Mouse (Mus musculus) midbrain, embryonic 12.5 days (tissue): Measurements from ENCODE around the gene 5730480H06Rik. TPM values are rescaled to one million over a fixed set of nuclear protein-coding genes. Genes with fewer than 3 reads are reported as not detected.

Experiments
- ATAC-seq: fragments of 200-750 bp; cut with Nextera tagmentation; 2 replicates; pipeline ENCODE4 v1.8.0; 2017; ENCODE audit warnings: low read depth, moderate TSS enrichment, moderate library complexity; ENCODE audit not compliant: low FRiP score
- H3K27ac ChIP-seq: fragments of 300-500 bp; sonication (generic); replicated peaks from 2 replicates; pipeline ENCODE4 v1.5.1; 2016; ENCODE audit warnings: mild to moderate bottlenecking
- H3K27me3 ChIP-seq: fragments of 300-500 bp; sonication (generic); 2 replicates; pipeline ENCODE4 v1.6.1; 2016; ENCODE audit warnings: mild to moderate bottlenecking
- H3K36me3 ChIP-seq: fragments of 300-500 bp; sonication (generic); 2 replicates; pipeline ENCODE4 v1.6.1; 2016
- H3K4me1 ChIP-seq: fragments of 300-500 bp; sonication (generic); 2 replicates; pipeline ENCODE4 v1.6.1; 2016
- H3K4me2 ChIP-seq: fragments of 300-500 bp; sonication (generic); replicated peaks from 2 replicates; pipeline ENCODE4 v1.6.1; 2016; ENCODE audit warnings: mild to moderate bottlenecking, moderate library complexity
- H3K4me3 ChIP-seq: fragments of 300-500 bp; sonication (generic); 2 replicates; pipeline ENCODE4 v1.5.1; 2016; ENCODE audit warnings: mild to moderate bottlenecking
- H3K9ac ChIP-seq: fragments of 300-500 bp; sonication (generic); replicated peaks from 2 replicates; pipeline ENCODE4 v1.6.1; 2016; ENCODE audit warnings: mild to moderate bottlenecking, moderate library complexity
- H3K9me3 ChIP-seq: fragments of 300-500 bp; sonication (generic); 2 replicates; pipeline ENCODE4 v1.6.1; 2016; ENCODE audit warnings: mild to moderate bottlenecking
- WGBS: fragments of 180-500 bp; shearing (Covaris S2); methylation state at CpG from one replicate; pipeline ENCODE4 v1.1.7; 2016; 5-methylcytosine and 5-hydroxymethylcytosine counted together
- polyA plus RNA-seq: library from polyadenylated mRNA; unstranded; fragments of >200 nt; fragmentation: Nextera tagmentation; extraction: Ambion mirVana; gene quantifications from 2 replicates; pipeline ENCODE4 v1.2.1, GENCODE M21; 2016

The 5730480H06Rik gene
- 25.4 and 27.6 TPM in 2 replicates for polyA plus RNA-seq

DNA sequence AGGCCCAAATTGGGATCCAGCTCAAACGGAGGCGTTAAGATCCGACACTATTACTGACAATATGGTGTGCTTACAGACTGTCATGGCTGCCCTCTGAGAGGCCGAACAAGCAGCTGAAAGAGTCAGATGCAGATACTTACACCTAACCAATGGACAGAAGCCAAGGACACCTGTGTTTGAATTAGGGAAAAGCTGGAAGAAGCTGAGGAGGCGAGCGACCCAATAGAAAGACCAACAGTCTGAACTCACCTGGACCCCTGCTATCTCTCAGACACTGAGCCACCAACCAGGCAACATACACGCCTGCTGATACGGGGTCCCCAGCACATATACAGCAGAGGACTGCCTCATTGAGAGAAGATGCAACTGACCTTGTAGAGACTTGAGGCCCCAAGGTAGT is at the start of gene 5730480H06Rik:
5730480H06Rik (plus strand) TSS at position 301 of the 400 bp plus-strand sequence.
- WGBS = 95% methylated on average over 8 of the region's 8 CpGs
- no peak for ATAC-seq
- no peak within 1 kb of the TSS for H3K4me3 ChIP-seq

DNA sequence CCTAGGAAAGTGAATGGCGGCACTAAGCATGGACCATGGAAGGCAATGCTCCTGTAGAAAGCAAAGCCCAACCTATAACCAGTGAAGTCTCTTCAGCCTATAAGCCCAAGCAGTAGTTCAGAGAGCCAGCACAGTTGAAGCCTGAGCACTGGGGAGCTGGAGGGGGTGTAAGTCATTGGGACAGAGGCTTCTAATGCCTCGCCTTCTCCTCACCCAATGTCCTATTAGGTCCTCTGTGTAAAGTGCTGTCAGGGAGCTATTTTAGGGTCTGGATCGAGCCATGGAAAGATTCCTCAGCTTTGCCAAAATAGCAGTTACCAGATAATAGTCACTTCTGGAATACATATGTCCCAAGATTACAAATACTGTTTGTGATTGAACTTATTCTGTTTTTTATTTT is 26.6 kb upstream of the 5730480H06Rik start:
- H3K9ac ChIP-seq = no peak overlapping the region
- H3K27ac ChIP-seq = no peak overlapping the region
- no peaks in the 10 kb centered on the region for H3K4me1 ChIP-seq
- WGBS = 97% methylated on average over 3 of the region's 3 CpGs
- H3K4me3 ChIP-seq = no peak overlapping the region
- H3K36me3 ChIP-seq = peaks cover 10% of the 10 kb centered on the region; the same call in 1 of the 2 replicates
- H3K27me3 ChIP-seq = no peaks in the 10 kb centered on the region
- ATAC-seq = no peak
- no peak overlapping the region for H3K4me2 ChIP-seq
- no peaks in the 10 kb centered on the region for H3K9me3 ChIP-seq

More for the DNA sequence above, at the start of gene 5730480H06Rik:
- no peaks in the 10 kb centered on the region for H3K36me3 ChIP-seq
- no peaks in the 10 kb centered on the region for H3K4me1 ChIP-seq
- H3K4me2 ChIP-seq = no peak within 1 kb of the TSS
- H3K9ac ChIP-seq = no peak within 1 kb of the TSS
- H3K9me3 ChIP-seq = no peaks in the 10 kb centered on the region
- H3K27me3 ChIP-seq = peaks cover 39% of the 10 kb centered on the region
- no peak within 1 kb of the TSS for H3K27ac ChIP-seq

DNA sequence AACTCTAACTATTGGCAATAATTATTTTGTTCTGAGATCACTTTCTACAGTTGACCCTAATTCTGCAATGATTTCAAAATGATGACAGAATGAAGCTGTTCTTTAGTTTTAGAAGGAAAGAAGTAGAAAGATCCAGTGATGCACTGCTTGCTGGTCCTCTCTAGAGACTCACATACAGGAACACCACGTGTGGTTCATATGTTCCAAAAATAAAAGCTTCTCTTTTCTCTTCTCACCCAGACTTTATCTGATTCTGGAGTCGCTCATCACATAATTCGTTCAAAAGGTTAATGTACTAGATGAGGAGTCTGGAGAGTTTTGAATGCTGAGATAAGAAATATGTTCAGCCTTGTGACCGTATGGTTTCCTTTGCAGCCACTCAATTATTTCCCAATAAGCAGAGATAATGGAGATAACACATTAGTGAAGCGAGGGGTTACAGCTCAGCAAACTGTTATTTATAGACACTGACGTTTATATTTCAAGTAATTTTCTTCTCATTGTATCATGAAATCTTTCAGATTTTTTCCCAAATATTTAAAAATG is 12.6 kb upstream of the 5730480H06Rik start:
- ATAC-seq = no peak
- no peaks in the 10 kb centered on the region for H3K36me3 ChIP-seq
- 91% methylated on average over 6 of the region's 6 CpGs for WGBS

DNA sequence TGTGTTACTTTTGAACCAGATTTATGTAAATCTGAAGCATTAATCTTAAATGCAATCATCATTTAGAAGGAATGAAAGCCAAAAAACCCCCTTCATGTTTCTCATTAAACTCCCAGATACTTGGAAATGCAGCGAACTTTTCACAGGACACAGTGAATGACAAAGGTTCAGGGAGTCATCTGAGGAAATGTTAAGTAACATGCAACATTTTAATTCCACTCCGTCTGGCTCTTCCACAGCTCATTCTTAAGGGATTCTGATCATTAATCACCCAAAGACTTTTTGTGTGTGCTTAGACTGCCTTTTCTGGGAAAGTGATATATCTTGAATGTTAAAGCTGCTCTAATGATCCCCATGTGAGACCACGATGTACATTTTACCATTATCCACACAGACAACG is 7.2 kb upstream of the 5730480H06Rik start:
- H3K27ac ChIP-seq = no peak overlapping the region
- WGBS = 72% methylated on average over 4 of the region's 4 CpGs
- no peak overlapping the region for H3K9ac ChIP-seq
- no peak overlapping the region for H3K4me2 ChIP-seq
- H3K4me3 ChIP-seq = no peak overlapping the region
- no peak for ATAC-seq
- H3K4me1 ChIP-seq = no peaks in the 10 kb centered on the region
- no peaks in the 10 kb centered on the region for H3K36me3 ChIP-seq
- H3K27me3 ChIP-seq = no peaks in the 10 kb centered on the region
- no peaks in the 10 kb centered on the region for H3K9me3 ChIP-seq

More for the DNA sequence above, 12.6 kb upstream of the 5730480H06Rik start:
- Histone ChIP-seq H3K27ac (no peak overlapping the region), H3K27me3 (no peaks in the 10 kb centered on the region), H3K9me3 (no peaks in the 10 kb centered on the region), H3K4me1 (no peaks in the 10 kb centered on the region), H3K4me2 (no peak overlapping the region), H3K4me3 (no peak overlapping the region), H3K9ac (no peak overlapping the region)

DNA sequence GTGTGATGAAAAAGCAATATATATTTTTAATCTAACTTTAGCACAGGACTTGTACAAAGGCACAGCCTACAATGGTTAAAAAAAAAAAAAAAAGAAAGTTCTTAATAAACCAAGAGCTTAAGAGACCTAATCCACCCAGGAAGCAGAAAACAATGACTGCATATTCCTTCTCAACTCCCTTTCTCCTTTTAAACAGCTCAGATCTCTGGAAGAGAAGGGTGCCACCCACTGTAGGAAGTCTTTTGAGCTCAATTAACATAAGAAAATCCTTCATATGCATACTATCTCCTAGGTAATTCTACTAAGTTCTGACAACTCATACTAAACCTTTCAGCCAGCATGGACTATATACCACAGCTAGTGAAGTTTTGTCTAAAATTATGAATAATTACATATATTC is 1.5 kb upstream of the 5730480H06Rik start:
- Histone ChIP-seq H3K27ac (no peak overlapping the region), H3K36me3 (no peaks in the 10 kb centered on the region), H3K27me3 (peaks cover 27% of the 10 kb centered on the region), H3K9me3 (no peaks in the 10 kb centered on the region), H3K4me3 (no peak overlapping the region), H3K4me1 (no peaks in the 10 kb centered on the region), H3K9ac (no peak overlapping the region), H3K4me2 (no peak overlapping the region)
- ATAC-seq = no peak

DNA sequence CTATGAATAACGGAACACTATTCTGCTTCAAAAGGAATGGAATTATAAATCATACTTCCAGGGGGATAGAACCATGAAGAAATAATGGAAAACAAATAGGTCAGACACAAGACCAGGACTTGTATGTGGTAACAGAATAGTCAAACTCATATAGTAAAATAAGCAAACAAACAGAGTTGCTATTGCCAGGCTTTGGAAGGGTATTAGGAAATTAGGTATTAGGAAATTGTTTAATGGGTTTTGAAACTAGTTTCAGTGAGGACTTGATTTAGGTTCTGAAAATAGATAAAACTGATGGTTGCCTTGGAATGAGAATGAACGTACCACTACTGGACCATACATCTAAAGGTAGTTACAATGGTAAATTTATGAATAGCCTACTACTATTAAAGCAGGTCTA is 2.0 kb downstream of the 5730480H06Rik start:
- 96% methylated on average over 2 of the region's 2 CpGs for WGBS
- peaks cover 57% of the 10 kb centered on the region for H3K27me3 ChIP-seq
- no peak overlapping the region for H3K27ac ChIP-seq
- H3K9me3 ChIP-seq = no peaks in the 10 kb centered on the region
- no peak overlapping the region for H3K4me2 ChIP-seq
- peaks cover 3% of the 10 kb centered on the region; the same call in 1 of the 2 replicates for H3K4me1 ChIP-seq
- H3K36me3 ChIP-seq = no peaks in the 10 kb centered on the region
- no peak overlapping the region for H3K9ac ChIP-seq
- ATAC-seq = no peak
- H3K4me3 ChIP-seq = no peak overlapping the region

DNA sequence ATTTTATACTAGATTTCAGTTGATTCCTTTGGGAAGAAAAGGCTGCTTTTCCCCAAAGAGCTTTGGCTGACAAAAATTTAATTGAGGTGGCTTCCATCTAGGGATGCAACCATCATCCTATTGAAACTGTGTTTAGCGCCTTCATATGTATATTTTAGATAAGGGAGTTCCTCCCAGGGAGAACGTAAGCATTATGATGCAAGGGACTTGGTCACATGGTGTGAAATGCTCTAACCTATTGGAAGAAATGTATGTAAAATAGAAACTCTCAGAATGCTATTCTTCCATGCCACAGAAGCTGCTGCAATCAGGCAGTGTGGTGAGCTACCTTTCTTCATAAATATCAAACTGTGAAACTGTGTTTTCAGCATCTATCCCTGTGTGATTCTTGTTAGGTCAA is 3.1 kb downstream of the 5730480H06Rik start:
- Histone ChIP-seq H3K4me2 (no peak overlapping the region), H3K9ac (no peak overlapping the region), H3K4me3 (no peak overlapping the region), H3K36me3 (no peaks in the 10 kb centered on the region), H3K9me3 (no peaks in the 10 kb centered on the region), H3K4me1 (peaks cover 3% of the 10 kb centered on the region; the same call in 1 of the 2 replicates), H3K27me3 (peaks cover 66% of the 10 kb centered on the region), H3K27ac (no peak overlapping the region)
- ATAC-seq = no peak
- 79% methylated on average over 2 of the region's 2 CpGs for WGBS

DNA sequence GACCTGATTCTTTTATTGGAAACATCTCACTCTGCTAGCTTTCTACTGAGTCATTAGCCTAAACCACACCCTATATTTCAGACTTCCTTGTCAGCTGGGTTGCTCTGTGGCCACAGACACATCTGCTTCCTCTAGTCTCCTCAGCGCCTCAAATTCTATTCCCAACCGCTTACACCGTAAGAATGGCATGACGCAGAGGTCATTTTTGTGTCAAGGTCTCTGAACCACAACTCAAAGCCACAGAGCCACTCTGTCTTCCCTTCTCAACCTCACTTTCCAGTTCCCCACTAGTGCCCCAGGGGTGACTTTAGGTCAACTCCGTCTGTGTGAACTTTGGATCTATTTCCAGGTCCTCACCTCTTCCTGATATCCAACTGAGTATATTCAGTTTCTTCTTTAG is 3.7 kb downstream of the 5730480H06Rik start:
- Histone ChIP-seq H3K36me3 (no peaks in the 10 kb centered on the region), H3K4me3 (no peak overlapping the region), H3K9me3 (no peaks in the 10 kb centered on the region), H3K4me2 (no peak overlapping the region), H3K9ac (no peak overlapping the region), H3K27ac (no peak overlapping the region), H3K27me3 (peaks cover 72% of the 10 kb centered on the region), H3K4me1 (peaks cover 3% of the 10 kb centered on the region; the same call in 1 of the 2 replicates)
- no peak for ATAC-seq
- WGBS = 69% methylated on average over 5 of the region's 5 CpGs

DNA sequence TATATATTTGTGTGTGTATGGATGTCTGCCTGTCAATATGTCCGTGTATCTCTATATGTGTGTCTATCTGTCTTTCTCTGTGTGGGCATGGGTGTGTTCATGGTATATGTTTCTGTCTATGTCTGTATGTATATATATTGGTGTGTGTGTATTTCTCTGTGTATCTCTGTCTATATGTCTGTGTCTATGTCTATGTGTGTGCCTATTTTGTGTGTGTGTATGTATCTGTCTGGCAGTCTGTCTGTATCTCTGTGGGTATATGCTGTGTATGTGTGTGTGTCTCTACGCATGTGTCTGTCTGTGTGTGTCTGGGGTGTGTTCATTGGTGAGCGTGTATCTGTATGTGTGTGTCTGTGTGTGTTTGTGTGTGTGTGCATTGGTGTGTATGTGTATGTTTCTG is 5.7 kb downstream of the 5730480H06Rik start:
- H3K4me3 ChIP-seq = no peak overlapping the region
- no peaks in the 10 kb centered on the region for H3K36me3 ChIP-seq
- H3K4me2 ChIP-seq = no peak overlapping the region
- H3K4me1 ChIP-seq = peaks cover 3% of the 10 kb centered on the region; the same call in 1 of the 2 replicates
- no peak overlapping the region for H3K27ac ChIP-seq
- H3K9ac ChIP-seq = no peak overlapping the region
- H3K27me3 ChIP-seq = peaks cover 64% of the 10 kb centered on the region
- WGBS = 88% methylated on average over 3 of the region's 3 CpGs
- H3K9me3 ChIP-seq = no peaks in the 10 kb centered on the region
- ATAC-seq = peak; percentile 41; the same call in 1 of the 2 replicates

DNA sequence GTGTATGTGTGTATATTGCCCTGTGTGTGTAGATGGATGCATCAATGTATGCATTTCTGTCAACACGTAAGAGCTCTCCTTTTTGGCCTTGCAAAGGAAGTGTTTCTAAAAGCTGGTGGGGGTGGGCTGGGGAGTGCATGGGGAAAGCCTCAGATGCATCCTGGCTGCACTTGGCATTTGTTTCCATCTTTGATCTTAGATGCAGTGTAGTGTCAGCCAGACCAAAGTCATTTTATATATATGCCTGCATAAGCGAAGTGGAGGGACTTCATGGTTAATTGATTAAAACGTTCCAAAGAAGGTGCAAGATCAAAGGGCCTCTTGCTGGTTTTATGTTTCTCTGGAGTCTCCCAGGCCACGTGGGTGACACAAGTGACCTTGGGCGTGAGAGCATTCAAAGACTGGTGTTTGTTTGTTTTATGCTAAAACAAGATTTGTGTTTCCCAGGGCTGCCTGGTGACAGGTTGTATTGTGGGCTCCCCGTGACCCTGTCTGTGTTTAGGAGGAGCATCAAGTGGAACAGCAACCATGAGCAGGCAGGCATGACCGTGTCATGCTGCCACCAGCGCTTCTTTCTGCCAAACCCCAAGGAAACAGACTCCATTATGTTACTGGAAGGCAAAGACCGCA is 6.2 kb downstream of the 5730480H06Rik start:
- Histone ChIP-seq H3K9ac (no peak overlapping the region), H3K4me3 (no peak overlapping the region), H3K27me3 (peaks cover 65% of the 10 kb centered on the region), H3K4me1 (peaks cover 3% of the 10 kb centered on the region; the same call in 1 of the 2 replicates), H3K4me2 (no peak overlapping the region), H3K27ac (no peak overlapping the region), H3K9me3 (no peaks in the 10 kb centered on the region), H3K36me3 (no peaks in the 10 kb centered on the region)
- WGBS = 20% methylated on average over 9 of the region's 9 CpGs
- peak; percentile 91 for ATAC-seq

DNA sequence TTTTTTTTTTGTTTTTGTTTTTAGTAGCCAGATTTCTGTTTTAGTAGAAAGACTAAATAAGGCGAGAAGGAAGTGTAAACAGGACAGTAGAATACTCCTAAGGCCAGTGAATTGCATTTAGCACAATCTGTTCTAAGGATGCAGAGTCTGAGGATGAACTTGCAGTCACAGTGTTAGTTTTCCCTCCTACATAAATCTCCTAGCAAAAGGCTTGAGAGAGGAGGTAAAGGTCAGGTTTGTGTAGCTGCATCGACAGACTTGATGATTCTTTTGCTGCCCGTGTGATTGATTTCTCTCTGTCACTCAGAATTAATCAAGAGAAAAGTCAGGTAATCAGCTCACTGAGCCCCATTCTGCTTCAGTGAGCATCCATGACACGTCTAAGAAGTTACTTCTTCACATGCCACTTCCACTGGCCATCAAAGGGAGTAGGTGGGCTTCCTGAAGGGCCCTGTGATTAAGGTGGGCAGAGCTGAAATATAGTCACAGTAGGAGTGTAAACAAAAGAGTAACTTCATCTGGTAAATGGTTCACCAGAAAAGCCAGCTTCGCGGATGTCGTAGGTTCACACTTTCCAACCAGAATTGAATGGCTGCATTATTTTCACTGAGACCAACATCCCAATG is 13.2 kb downstream of the 5730480H06Rik start:
- no peak overlapping the region for H3K4me2 ChIP-seq
- no peak overlapping the region for H3K27ac ChIP-seq
- WGBS = 46% methylated on average over 7 of the region's 7 CpGs
- H3K9ac ChIP-seq = no peak overlapping the region
- H3K4me1 ChIP-seq = no peaks in the 10 kb centered on the region
- no peaks in the 10 kb centered on the region for H3K36me3 ChIP-seq
- no peak overlapping the region for H3K4me3 ChIP-seq
- no peak for ATAC-seq
- no peaks in the 10 kb centered on the region for H3K9me3 ChIP-seq
- H3K27me3 ChIP-seq = peaks cover 50% of the 10 kb centered on the region
